Mouse (Mus musculus) embryonic facial prominence, embryonic 10.5 days (tissue): ENCODE measurements around the gene Ubqln4. TPM values are rescaled to one million over a fixed set of nuclear protein-coding genes. Genes with fewer than 3 reads are reported as not detected.
"Not testable (repeated sequence)": the region's sequence is repeated elsewhere in the genome, so short reads cannot be mapped to it uniquely, and the experiment has no call there.

Experiments used
- DNase-seq: peaks from one replicate; pipeline ENCODE4 v3.0.0-alpha.2; 2017; ENCODE audit warnings: low spot score
- H3K27ac ChIP-seq: fragments of 300-500 bp; sonication (generic); replicated peaks from 2 replicates; pipeline ENCODE4 v1.5.1; 2016; ENCODE audit warnings: mild to moderate bottlenecking
- H3K27me3 ChIP-seq: fragments of 300-500 bp; sonication (generic); replicated peaks from 2 replicates; pipeline ENCODE4 v1.6.1; 2016; ENCODE audit warnings: low read depth, mild to moderate bottlenecking; ENCODE audit not compliant: poor library complexity, severe bottlenecking
- H3K36me3 ChIP-seq: fragments of 300-500 bp; sonication (generic); replicated peaks from 2 replicates; pipeline ENCODE4 v1.6.1; 2016; ENCODE audit warnings: mild to moderate bottlenecking, moderate library complexity
- H3K4me1 ChIP-seq: fragments of 300-500 bp; sonication (generic); 2 replicates; pipeline ENCODE4 v1.6.1; 2016
- H3K4me3 ChIP-seq: fragments of 300-500 bp; sonication (generic); 2 replicates; pipeline ENCODE4 v1.5.1; 2016; ENCODE audit warnings: mild to moderate bottlenecking, moderate library complexity
- H3K9me3 ChIP-seq: fragments of 300-500 bp; sonication (generic); 2 replicates; pipeline ENCODE4 v1.6.1; 2016; ENCODE audit warnings: mild to moderate bottlenecking
- WGBS: fragments of 180-500 bp; shearing (Covaris S2); methylation state at CpG from one replicate; pipeline ENCODE4 v1.1.7; 2016; 5-methylcytosine and 5-hydroxymethylcytosine counted together
- polyA plus RNA-seq: library from polyadenylated mRNA; unstranded; fragments of >200 nt; fragmentation: Nextera tagmentation; extraction: Ambion mirVana; gene quantifications from 2 replicates; pipeline ENCODE4 v1.2.1, GENCODE M21; 2016

Gene Ubqln4
- polyA plus RNA-seq, 1 experiment from 2014 or later, result 68.6 TPM

- DNase-seq, result no peak
- Histone ChIP-seq H3K27ac (no peak overlapping the region), H3K4me3 (no peak overlapping the region), H3K9me3 (no peaks in the 10 kb centered on the region), H3K36me3 (peaks cover 94% of the 10 kb centered on the region), H3K27me3 (no peaks in the 10 kb centered on the region), H3K4me1 (no peaks in the 10 kb centered on the region)
- 92% methylated on average over 4 of the region's 4 CpGs for WGBS
Measured at GRCm38 (mm10) chr3:88566536-88567061, 13.0 kb downstream of the Ubqln4 start.

GRCm38 (mm10) chr3:88567892-88568291, 14.3 kb downstream of the Ubqln4 start:
- Histone ChIP-seq H3K36me3 (peaks cover 81% of the 10 kb centered on the region), H3K4me1 (no peaks in the 10 kb centered on the region)
- WGBS, result 96% methylated on average over 6 of the region's 6 CpGs

GRCm38 (mm10) chr3:88568615-88569014, 15.1 kb downstream of the Ubqln4 start:
- no peaks in the 10 kb centered on the region for H3K4me1 ChIP-seq
- H3K36me3 ChIP-seq, result peaks cover 73% of the 10 kb centered on the region
- no peak for DNase-seq
- no peak overlapping the region for H3K4me3 ChIP-seq
- H3K9me3 ChIP-seq, result no peaks in the 10 kb centered on the region
- WGBS, result 93% methylated on average over 2 of the region's 2 CpGs
- H3K27me3 ChIP-seq, result no peaks in the 10 kb centered on the region
- no peak overlapping the region for H3K27ac ChIP-seq

More at GRCm38 (mm10) chr3:88567892-88568291, 14.3 kb downstream of the Ubqln4 start:
- Histone ChIP-seq H3K9me3 (no peaks in the 10 kb centered on the region), H3K27me3 (no peaks in the 10 kb centered on the region), H3K4me3 (no peak overlapping the region), H3K27ac (no peak overlapping the region)
- no peak for DNase-seq

GRCm38 (mm10) chr3:88569093-88569492, 15.5 kb downstream of the Ubqln4 start:
- DNase-seq, result no peak
- Histone ChIP-seq H3K4me3 (no peak overlapping the region), H3K36me3 (peaks cover 69% of the 10 kb centered on the region), H3K9me3 (no peaks in the 10 kb centered on the region), H3K27ac (no peak overlapping the region), H3K27me3 (no peaks in the 10 kb centered on the region), H3K4me1 (no peaks in the 10 kb centered on the region)
- WGBS, result 95% methylated on average over 2 of the region's 2 CpGs

GRCm38 (mm10) chr3:88569694-88570093, 16.1 kb downstream of the Ubqln4 start:
- no peak for DNase-seq
- Histone ChIP-seq H3K4me3 (no peak overlapping the region), H3K27ac (no peak overlapping the region), H3K36me3 (peaks cover 63% of the 10 kb centered on the region), H3K9me3 (no peaks in the 10 kb centered on the region), H3K4me1 (no peaks in the 10 kb centered on the region), H3K27me3 (no peaks in the 10 kb centered on the region)
- 91% methylated on average over 5 of the region's 5 CpGs for WGBS

GRCm38 (mm10) chr3:88570341-88570740, 16.8 kb downstream of the Ubqln4 start:
- H3K4me3 ChIP-seq, result no peak overlapping the region
- WGBS, result 94% methylated on average over 10 of the region's 10 CpGs
- no peaks in the 10 kb centered on the region for H3K4me1 ChIP-seq
- DNase-seq, result no peak
- H3K9me3 ChIP-seq, result no peaks in the 10 kb centered on the region
- peaks cover 56% of the 10 kb centered on the region for H3K36me3 ChIP-seq
- H3K27me3 ChIP-seq, result no peaks in the 10 kb centered on the region
- no peak overlapping the region for H3K27ac ChIP-seq

- peaks cover 41% of the 10 kb centered on the region for H3K36me3 ChIP-seq
- no peak overlapping the region for H3K27ac ChIP-seq
- no peak for DNase-seq
- no peaks in the 10 kb centered on the region for H3K27me3 ChIP-seq
- H3K4me3 ChIP-seq, result no peak overlapping the region
- 71% methylated on average over 1 of the region's 1 CpGs for WGBS
- H3K4me1 ChIP-seq, result no peaks in the 10 kb centered on the region
- no peaks in the 10 kb centered on the region for H3K9me3 ChIP-seq
Measured at GRCm38 (mm10) chr3:88571856-88572255, 18.3 kb downstream of the Ubqln4 start.

GRCm38 (mm10) chr3:88572835-88573234, 19.3 kb downstream of the Ubqln4 start:
- Histone ChIP-seq H3K4me1 (no peaks in the 10 kb centered on the region), H3K9me3 (no peaks in the 10 kb centered on the region), H3K27ac (no peak overlapping the region), H3K36me3 (peaks cover 31% of the 10 kb centered on the region), H3K27me3 (no peaks in the 10 kb centered on the region), H3K4me3 (no peak overlapping the region)
- WGBS, result 75% methylated on average over 2 of the region's 2 CpGs
- DNase-seq, result no peak

GRCm38 (mm10) chr3:88573810-88574209, 20.3 kb downstream of the Ubqln4 start:
- no peak for DNase-seq
- Histone ChIP-seq H3K4me1 (peaks cover under 1% of the 10 kb centered on the region; the same call in 1 of the 2 replicates), H3K27ac (no peak overlapping the region), H3K4me3 (no peak overlapping the region), H3K36me3 (peaks cover 21% of the 10 kb centered on the region), H3K9me3 (no peaks in the 10 kb centered on the region), H3K27me3 (no peaks in the 10 kb centered on the region)
- WGBS, result 92% methylated on average over 2 of the region's 2 CpGs

GRCm38 (mm10) chr3:88575540-88575939, 22.0 kb downstream of the Ubqln4 start, which contains the start of gene Ssr2:
TSS of gene Ssr2 (plus strand) at chr3:88575876.
- Histone ChIP-seq H3K9me3 (no peaks in the 10 kb centered on the region), H3K36me3 (peaks cover 4% of the 10 kb centered on the region), H3K27me3 (no peaks in the 10 kb centered on the region), H3K4me1 (peaks cover 11% of the 10 kb centered on the region), H3K27ac (no peak within 1 kb of the TSS), H3K4me3 (no peak within 1 kb of the TSS)
- DNase-seq, result no peak
- WGBS, result 88% methylated on average over 3 of the region's 3 CpGs

GRCm38 (mm10) chr3:88577846-88578245, 24.3 kb downstream of the Ubqln4 start:
- Histone ChIP-seq H3K36me3 (peaks cover 22% of the 10 kb centered on the region), H3K4me1 (peaks cover 17% of the 10 kb centered on the region)
- not testable (repeated sequence) for H3K27me3 ChIP-seq, H3K27ac ChIP-seq, DNase-seq, H3K9me3 ChIP-seq, H3K4me3 ChIP-seq
- WGBS, result 87% methylated on average over 5 of the region's 5 CpGs

- Histone ChIP-seq H3K27me3 (no peaks in the 10 kb centered on the region), H3K9me3 (no peaks in the 10 kb centered on the region), H3K27ac (peak overlapping the region; percentile 87), H3K4me3 (peak overlapping the region; percentile 98), H3K36me3 (peaks cover 32% of the 10 kb centered on the region), H3K4me1 (peaks cover 17% of the 10 kb centered on the region)
- WGBS, result 50% methylated on average over 8 of the region's 8 CpGs
- no peak for DNase-seq
Measured at GRCm38 (mm10) chr3:88578498-88579424, 25.2 kb downstream of the Ubqln4 start.
